Mouse (Mus musculus): Measurements from ENCODE around the gene Zbtb49. TPM values are rescaled to one million over a fixed set of nuclear protein-coding genes. Genes with fewer than 3 reads are reported as not detected.
A peak's percentile ranks its signal among the peaks of the same experiment; 100 is the strongest.

Zbtb49 gene
- total RNA-seq (2021) = 10 to 100 TPM; 14.2 to 18.1 TPM

DNA sequence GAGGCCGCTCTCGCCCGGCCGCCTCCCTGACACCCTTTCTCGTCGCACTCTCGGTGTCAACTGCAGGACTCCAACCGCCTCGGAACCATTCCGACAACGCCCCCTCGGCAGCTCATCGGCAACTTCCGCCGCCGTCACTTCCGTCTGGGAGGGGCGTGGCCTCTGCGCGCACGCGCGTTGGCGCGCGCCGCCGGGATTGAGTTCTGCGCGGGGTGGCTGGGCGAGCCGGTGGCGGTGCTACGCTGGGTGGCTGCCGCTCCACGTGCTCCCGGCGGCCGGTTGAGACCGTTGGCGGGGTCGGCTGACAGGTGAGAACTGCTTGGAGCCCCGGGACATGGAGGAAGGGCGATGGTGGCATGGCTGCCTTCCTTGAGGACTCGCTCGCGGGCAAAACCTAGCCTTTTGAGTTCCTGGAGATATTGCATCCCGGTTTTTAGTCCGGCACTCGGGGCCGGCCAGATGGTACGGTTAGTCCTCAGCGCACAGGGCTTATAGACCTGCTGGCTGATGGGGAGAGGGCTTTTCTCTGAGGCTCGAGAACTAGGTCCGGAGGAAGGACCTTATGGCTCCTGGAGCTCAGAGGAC, at the start of gene Zbtb49, which contains the start of gene Lyar:
TSS of gene Zbtb49 (minus strand) at position 130 of the 585 bp plus-strand sequence.
TSS of gene Lyar (plus strand) at position 143 of the 585 bp plus-strand sequence.
- DNase-seq (ENCODE audit: extremely low spot score in 1 of 2, low spot score in 2 of 2) = peak; percentile 87 to 95
- intact Hi-C loops (cut with DNase I) = no loop called here

DNA sequence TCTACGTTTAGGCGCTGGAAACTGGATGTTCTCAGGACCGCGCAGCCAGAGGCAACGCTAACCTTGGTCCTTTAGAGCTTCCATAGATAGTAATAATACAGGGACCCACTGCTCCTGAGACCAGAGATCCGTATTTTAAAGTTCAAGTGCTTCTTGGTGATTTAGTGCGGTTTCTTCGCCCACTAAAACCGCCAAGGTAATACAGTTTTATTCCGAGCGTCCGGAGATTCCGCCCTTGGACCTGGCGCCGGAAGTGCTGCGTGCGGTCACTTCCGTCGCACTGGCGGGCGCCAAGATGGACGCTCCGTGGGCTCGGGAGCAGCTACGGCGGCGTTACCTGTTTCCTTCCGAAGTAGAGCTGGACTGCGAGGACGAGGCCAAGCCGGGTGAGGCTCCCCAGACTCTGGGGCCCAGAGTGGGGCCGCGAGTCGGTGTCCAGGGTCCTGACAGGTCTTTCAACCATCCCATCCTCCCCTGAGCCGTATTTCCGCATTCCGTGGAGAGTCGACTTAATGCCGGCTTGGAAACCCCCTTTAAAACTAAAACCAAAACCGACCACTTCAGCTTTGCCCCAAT, 39.9 kb upstream of the Zbtb49 start, which contains the start of gene Tmem128:
TSS of gene Tmem128 (plus strand) at position 79 of the 576 bp plus-strand sequence.
- peak; percentile 46 to 74 for DNase-seq (ENCODE audit: extremely low spot score in 1 of 2, low spot score in 2 of 2)
- intact Hi-C loops (cut with DNase I) = no loop called here

DNA sequence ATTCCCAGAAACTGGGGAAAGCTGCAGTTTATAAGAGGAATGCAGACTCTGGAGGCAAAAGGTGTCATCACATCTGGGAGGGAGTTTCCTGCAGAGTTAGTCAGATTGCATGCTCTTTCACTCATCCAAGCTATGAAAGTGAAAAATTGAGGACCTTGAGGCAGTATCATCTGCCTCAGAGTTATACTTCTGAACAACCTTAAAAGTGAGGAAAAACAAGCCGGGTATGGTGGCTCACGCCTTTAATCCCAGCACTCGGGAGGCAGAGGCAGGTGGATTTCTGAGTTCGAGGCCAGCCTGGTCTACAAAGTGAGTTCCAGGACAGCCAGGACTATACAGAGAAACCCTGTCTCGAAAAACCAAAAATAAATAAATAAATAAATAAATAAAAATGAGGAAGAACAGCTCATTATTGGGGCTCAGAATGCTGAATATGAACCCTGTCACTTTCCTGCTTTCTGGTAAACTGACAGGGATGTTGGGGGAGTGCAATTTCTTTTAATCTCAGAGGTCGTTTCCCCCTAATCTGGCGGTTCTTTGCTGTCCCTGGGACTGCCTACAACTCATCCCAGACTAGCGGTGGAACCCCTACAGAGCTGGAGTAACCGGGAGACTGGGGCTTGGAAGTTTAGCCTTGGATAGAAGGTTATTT, 39.3 kb upstream of the Zbtb49 start:
- DNase-seq (ENCODE audit: extremely low spot score in 1 of 2, low spot score in 2 of 2) = no peak
- intact Hi-C loops (cut with DNase I) = no loop called here

DNA sequence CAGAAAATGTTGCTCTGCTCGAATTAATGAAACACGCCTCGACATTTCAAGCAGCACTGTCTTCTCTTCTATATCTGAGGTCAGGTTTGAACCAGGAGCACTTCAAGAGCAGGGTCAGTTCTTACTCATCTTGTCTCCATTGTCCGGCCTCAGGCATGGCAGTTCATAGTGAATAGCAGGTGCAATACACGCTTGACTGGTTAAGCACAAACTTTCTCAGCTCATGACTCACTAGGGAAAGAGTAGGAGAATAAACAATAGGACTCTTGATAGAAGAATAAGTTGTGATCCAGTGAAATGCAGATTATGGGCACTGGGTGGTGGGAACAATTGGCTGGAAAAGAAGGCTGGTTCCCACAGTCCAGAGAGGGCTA, 38.5 kb upstream of the Zbtb49 start:
- no peak for DNase-seq (ENCODE audit: extremely low spot score in 1 of 2, low spot score in 2 of 2)
- intact Hi-C loops (cut with DNase I) = no loop called here

DNA sequence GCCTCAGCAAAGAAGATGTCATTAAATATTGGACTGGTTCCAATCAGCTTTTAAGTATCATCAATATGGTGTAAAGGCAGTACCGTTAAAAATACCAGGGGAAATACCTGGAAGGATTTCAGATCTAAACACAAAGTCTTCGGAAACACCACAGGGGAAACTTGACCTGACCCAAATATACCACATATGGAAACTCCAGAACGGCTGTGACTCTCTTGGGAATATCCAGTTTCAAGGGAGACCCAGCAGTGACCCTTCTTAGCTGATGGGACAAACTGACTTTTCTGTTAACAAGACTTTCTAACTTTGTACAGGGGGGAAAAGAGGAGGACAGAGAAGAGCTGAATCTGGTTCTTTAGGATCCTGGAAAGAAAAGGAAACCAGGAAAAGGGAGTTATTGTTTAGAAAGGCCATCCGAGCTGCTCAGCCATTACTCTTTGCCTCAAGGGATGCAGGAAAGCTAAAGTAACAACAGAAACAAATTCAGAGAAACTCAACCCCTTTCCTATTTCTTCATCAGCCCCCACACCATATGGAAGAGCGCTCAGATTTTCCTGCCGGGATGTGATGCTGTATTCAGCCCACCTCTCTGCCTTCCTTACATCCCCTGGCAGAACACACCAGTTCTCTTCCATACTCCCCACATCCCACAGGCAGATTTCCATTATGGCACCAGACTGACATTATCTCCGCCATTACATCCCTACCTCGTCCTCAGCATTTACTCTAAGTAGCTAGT, 37.9 kb upstream of the Zbtb49 start:
- intact Hi-C loops (cut with DNase I) = no loop called here
- DNase-seq (ENCODE audit: extremely low spot score in 1 of 2, low spot score in 2 of 2) = no peak

DNA sequence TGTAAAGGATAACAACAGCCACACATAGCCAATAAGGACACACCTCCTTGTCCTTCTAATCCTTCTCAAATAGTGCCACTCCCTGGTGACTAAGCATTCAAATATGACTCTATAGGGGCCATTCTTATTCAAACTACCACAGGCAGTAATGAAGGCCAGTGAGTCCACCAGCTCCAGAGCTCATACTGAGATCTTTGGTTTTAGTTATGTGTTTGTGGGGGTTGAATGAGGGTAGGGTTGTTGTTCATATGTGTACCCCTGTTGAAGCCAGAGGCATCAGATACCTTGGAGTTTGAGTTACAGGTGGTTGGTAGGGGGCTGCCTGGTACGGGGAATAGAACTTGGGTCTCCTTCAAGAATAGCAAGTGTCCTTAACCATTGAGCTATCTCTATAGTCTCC, 36.3 kb upstream of the Zbtb49 start:
- intact Hi-C loops (cut with DNase I) = no loop called here
- DNase-seq (ENCODE audit: extremely low spot score in 1 of 2, low spot score in 2 of 2) = no peak

DNA sequence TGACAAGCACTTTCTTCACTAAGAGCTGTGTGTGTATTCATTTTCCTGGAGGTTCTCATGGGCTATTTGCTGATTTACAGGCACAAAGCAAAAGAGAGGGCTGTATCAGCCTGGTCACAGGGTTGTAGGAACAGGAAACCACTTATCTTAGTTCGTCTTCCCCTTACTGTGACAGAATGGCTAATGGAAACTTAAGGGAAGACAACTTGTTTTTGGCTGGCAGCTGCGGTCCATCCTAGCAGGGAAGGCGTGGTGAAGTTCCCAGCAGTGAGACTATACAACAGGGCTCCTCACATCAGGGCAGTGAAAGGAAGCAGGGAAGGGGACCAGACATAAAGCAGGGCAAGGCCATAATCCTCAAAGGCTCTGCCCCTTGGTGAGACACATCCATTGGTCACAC, 35.4 kb upstream of the Zbtb49 start:
- intact Hi-C loops (cut with DNase I) = no loop called here
- DNase-seq (ENCODE audit: extremely low spot score in 1 of 2, low spot score in 2 of 2) = no peak

DNA sequence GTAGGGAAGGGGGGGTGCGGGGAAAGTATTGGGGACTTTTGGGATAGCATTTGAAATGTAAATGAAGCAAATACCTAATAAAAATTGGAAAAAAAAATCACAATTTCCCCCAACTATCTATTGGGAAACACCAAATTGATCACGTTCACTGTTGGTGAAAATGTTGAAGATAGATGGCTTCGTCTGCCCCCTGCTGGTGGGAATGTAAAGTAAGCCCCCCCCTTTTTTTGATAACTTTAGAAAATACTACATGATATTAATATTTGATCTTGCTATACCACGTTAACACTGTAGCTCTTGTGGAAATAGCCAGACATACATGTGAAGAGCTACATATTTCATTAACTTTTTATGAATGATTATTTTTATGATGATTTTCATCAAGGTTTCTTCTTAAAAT, 34.9 kb upstream of the Zbtb49 start:
- intact Hi-C loops (cut with DNase I) = no loop called here
- no peak for DNase-seq (ENCODE audit: extremely low spot score in 1 of 2, low spot score in 2 of 2)

DNA sequence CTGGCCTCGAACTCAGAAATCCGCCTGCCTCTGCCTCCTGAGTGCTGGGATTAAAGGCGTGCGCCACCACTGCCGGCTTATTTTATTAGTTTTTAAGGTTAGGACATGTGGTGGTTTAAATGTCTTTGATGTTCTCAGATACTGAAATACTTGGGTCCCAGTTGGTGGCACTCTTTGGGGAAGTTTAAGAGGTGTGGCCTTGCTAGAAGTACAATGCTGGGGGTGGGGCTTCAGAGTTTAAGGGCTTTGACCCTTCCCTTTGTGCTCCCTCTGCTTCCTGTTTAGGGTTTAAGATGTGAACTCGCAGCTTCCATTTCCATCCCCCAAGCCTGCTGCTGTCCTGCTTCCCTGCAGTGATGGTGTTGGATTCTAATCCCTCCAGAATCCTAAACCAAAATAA, 21.7 kb upstream of the Zbtb49 start:
- no peak for DNase-seq (ENCODE audit: extremely low spot score in 1 of 2, low spot score in 2 of 2)
- intact Hi-C loops (cut with DNase I) = no loop called here

DNA sequence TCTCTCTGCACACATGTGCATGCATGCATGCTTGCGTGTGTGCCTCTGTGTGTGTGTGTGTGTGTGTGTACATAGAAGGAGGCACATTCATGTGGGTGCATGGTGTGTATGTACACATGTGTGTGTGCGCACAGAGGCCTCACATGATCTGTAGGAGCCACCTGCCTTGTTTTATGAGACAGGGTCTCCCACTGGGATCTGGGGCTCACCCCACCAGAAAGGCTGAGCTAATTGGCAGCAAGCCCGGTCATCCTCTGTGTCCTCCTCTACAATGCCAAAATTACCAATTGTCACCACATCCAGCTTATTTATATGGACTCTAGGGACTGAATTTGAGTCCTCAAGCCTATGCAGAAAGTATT, 21.2 kb upstream of the Zbtb49 start:
- DNase-seq (ENCODE audit: extremely low spot score in 1 of 2, low spot score in 2 of 2) = peak in 1 of 2 experiments; percentile 41
- intact Hi-C loops (cut with DNase I) = no loop called here

DNA sequence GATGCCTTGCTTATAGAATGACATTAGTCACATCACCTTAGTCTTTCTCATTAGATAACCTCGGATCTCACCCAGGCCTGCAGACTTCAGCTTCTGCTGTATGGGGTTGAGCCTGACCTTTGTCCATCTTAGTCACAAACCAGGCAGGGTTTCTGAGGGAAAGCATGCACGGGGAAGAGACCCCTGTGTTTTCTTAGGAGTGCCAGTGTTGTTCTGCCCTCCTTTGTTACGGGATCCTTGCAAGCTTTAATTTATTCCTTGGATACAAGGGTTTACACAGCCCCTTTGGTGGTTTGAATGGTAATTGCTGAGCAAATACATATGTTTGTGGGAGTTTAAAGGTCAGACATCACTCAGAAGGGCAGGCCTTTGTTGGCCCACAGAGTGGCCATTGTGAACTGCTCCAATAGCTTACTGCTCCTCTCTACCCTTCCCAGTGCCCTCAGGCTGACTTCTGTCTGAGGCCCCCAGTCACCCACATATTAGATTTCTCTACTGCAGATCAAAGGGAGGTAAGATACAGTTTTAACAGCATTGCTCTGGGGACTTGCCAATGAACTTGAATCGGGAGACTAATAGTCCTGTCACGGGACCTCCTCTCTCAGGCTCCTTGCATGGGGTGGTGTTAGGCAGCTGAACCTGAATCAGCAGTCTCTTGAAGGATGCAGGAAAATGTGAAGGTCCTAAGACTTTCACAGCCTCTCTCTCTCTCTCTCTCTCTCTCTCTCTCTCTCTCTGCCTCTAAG, 20.6 kb upstream of the Zbtb49 start:
- DNase-seq (ENCODE audit: extremely low spot score in 1 of 2, low spot score in 2 of 2) = no peak
- intact Hi-C loops (cut with DNase I) = no loop called here

DNA sequence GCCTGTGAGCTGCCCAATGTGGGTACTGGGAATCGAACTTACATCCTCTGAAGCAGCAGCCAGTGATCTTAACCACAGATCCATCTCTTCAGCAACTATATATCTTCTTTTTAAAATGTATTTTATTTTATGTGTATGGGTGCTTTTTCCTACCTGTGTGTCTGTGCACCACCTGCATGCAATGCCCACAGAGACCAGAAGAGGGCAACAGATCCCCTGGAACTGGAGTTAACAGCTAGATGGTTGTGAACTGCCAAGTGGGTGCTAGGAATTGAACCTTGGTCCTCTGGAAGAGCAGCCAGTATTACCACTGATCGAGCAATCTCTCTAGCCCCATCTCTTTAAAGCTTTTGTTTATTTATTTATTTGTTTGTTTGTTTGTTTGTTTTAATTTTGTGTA, 16.4 kb upstream of the Zbtb49 start:
- no peak for DNase-seq (ENCODE audit: extremely low spot score in 1 of 2, low spot score in 2 of 2)
- intact Hi-C loops (cut with DNase I) = no loop called here

DNA sequence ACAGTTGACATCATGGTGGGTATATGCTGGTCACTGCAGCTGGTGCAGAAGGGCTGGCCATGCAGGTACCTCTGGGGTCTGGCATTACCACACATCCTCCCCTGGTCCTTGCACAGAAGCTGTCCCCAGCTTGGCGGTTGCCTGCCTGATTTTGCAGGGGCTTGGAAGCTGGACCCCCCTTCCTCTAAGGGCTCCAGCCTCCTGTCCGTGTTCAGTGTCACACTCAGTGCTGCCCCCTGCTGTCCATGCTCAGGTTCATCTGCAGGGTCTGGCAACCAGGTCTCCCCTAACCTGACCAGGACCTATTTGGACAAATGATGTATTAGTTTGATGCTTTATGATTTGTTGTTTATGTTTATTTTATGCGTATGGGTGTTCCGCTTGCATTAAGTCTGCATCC, 15.2 kb upstream of the Zbtb49 start:
- intact Hi-C loops (cut with DNase I) = no loop called here
- peak in 1 of 2 experiments; percentile 69 for DNase-seq (ENCODE audit: extremely low spot score in 1 of 2, low spot score in 2 of 2)

DNA sequence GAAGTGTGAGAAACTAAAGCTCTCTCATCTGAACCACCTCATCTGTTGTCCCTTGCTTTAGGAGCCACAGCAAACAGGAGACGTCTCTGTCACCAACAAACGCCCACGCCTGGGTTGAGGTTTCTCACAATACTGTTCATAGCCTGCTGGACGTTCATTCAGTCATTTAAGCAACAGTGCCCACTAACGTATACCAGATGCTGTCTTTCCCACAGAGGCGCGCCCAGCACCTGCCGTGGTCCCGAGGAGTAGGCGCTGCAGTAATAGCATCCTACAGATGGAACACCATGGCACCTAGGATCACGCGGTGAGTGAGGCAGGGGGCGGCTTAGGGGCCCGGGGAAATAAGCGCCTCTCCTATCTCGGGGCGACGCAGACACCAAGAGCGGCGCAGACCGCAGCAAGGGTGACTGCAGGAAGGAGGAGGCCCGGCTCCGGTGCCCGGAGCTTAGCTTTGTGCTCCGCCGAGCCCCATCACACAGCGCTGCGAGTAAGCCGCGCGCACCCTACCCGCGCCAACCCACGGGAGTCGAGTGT, 418 bp downstream of the Zbtb49 start:
- intact Hi-C loops (cut with DNase I) = no loop called here

DNA sequence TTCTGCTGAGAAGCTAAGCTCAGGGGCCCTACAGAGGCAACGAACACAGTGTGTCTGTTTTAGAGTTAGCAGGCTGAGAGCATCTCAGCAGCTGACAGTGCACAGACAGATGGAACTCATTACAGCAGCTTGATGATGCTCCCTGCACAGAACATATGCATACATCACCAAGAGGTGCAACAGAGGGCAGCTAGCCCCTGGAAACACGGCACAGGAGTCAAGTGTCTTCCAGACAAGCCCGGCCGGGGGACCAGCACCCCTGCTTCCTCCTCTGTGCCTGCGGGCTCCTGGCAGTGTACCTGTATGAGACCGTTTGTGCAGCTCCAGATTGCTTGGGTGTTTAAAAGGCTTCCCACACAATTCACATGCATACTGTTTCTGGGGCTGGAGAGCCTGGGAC, 7.2 kb downstream of the Zbtb49 start:
- intact Hi-C loops (cut with DNase I) = no loop called here
- no peak for DNase-seq (ENCODE audit: extremely low spot score in 1 of 2, low spot score in 2 of 2)

More for the DNA sequence above, 418 bp downstream of the Zbtb49 start:
- DNase-seq (ENCODE audit: extremely low spot score in 1 of 2, low spot score in 2 of 2) = peak in 1 of 2 experiments; percentile 64

DNA sequence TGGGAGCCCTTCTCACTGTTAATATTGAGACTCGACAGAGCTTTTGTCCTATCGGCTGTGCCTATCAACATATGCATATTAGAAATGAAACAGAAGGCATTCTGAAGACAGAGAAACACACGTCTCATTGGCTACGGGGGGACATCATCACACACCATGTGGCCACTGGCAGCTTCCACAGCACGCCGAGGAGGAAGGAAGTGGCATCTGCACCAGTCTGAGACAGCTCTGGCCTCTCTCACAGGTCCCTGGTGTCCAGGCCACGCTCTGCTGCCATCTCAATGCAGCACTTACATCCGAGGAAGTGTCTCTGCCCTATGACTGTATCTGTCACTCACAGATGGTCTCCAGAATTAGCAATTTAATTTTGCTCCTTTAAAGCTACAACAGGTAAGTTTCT, 8.6 kb downstream of the Zbtb49 start:
- intact Hi-C loops (cut with DNase I) = no loop called here
- no peak for DNase-seq (ENCODE audit: extremely low spot score in 1 of 2, low spot score in 2 of 2)

DNA sequence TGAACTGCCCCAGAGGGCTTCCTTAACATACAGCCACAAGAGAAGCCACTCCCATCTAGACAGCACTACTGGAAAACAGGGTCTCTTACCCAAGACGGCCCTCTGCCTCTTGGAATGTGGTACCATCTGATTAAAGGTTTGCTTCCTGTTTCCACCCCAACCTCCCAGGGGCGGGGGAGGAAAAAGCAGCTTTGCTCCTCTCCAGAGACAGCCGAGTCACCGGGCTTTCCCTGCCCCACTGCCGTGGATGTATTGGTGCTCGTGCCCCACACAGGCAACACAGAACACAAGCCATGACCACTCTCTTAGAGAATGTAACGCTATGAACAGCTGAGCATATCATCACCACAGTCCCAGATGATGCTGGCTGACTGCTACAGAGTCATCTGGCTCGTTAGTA, 11.3 kb downstream of the Zbtb49 start:
- no peak for DNase-seq (ENCODE audit: extremely low spot score in 1 of 2, low spot score in 2 of 2)
- intact Hi-C loops (cut with DNase I) = no loop called here

DNA sequence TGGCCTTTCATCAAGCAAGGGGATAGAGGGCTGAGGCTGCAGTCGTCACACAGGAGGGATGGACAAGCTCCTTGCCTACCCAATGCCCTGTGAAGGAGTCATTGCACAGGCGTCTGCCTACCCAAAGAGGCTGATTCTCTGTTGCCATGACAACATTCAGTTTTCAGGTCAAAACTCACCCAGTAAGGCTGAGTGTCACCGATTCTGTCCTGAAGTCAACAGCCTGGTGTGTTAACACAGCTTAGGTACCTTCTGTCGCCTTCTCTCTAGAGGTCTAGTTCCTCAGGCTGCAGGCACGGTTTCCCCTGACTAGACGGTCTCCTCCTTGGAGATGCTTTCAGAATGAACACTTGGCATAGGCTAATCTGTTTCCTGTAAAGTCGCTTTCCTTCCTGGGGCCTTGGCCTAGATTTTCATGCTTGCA, 14.9 kb downstream of the Zbtb49 start:
- no peak for DNase-seq (ENCODE audit: extremely low spot score in 1 of 2, low spot score in 2 of 2)
- intact Hi-C loops (cut with DNase I) = no loop called here

DNA sequence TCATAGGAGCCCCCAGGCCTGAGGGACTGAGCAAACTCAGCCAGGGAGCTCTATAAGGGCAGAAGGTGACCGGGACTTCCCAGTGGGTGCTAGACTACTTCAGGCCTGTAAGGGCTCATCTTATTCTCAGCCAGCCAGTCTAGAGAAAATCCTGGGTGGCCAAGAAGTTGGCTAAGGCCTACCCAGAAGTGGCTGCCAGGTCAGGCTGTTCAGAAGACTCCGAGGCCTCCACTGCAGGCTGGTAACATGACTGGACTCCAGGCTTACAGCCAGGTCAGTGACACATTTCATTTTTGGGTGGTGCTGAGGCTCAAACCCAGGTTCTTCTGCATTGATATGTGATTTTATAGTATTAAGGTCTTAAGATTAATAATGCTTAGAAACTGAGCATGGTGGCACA, 20.6 kb downstream of the Zbtb49 start:
- intact Hi-C loops (cut with DNase I) = loop anchor here (10.0 kb wide), 1 partner anchor 905 kb away; no protein-coding TSS in a partner anchor
- DNase-seq (ENCODE audit: extremely low spot score in 1 of 2, low spot score in 2 of 2) = no peak

Measured in left cerebral cortex, postnatal 10 days (tissue).